Mouse (Mus musculus): ENCODE results near the gene Dctn3.
"Not testable (repeated sequence)": the region's sequence is repeated elsewhere in the genome, so short reads cannot be mapped to it uniquely, and the experiment has no call there.

Dctn3 gene

DNA sequence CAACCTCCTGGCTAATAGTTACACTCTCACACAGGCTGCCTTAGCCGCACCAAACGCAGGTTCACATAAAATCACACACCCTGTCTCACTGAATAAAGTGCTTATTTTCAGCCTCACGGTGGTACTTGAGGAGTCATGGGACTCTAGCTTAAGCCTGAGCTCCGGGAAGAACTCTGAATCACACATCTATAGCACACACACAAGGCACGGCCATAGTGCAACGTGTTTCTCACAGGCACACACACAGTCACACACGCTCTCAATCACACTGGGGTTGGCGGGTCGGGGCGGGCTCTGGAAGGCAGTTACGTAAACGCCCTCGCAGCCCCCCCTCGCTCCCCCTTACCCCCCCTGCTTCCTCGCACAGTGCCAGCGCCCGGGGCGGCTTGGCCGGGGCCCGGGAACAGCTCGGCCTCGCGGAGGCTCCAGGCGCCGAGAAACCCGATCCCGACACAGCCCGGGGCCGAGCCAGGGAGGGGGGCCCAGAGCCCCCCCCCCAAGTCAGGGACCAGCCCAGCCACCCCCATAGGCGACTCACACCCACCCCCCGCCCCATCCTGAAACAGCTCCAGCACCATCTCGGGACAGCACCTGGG, 24.5 kb downstream of the Dctn3 start:
- not testable (repeated sequence) for DNase-seq (ENCODE audit: low read depth, low spot score)

DNA sequence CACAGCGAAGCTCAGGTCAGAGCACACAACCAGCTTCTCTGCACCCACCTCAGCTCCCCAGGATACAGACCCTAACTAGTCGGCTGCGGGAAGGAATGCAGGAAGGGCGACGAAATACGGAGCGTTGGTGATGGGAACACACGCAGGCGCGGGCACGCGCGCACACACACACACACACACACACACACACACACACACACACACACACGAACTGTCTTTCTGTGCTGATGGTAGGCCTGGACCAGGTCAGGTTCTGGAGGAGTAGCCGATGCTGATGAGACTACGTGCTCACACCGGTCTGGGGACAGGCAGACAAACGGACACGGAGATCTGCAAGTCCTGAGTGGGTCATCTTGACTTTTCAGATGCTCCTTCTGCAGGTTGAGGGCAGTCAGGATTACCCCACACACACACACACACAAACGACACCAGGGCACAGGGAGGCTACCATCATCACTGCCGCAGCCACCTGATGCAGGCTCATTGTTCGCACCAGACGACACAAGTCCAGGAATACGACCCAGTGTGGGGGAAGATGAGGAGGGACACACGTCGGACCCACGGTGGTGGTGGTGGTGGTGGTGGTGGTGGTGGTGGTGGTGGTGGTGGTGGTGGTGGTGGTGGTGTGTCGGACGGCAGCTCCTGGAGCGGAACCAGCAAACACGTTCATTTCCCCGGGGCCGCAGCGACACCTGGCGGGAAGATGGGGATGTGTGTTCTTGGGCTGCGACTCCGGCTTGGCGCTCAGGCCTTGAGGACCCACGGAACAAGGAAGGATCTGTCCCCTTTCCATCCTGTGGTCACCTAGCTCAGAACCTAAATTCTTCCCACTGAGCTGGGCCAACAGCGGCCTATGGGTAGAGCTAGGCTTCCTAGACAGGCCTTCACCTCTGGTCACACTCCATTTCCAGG, 25.8 kb downstream of the Dctn3 start, which contains the start of gene Cntfr:
Cntfr (minus strand) TSS at position 160 of the 912 bp plus-strand sequence.
- not testable (repeated sequence) for DNase-seq (ENCODE audit: low read depth, low spot score)

DNA sequence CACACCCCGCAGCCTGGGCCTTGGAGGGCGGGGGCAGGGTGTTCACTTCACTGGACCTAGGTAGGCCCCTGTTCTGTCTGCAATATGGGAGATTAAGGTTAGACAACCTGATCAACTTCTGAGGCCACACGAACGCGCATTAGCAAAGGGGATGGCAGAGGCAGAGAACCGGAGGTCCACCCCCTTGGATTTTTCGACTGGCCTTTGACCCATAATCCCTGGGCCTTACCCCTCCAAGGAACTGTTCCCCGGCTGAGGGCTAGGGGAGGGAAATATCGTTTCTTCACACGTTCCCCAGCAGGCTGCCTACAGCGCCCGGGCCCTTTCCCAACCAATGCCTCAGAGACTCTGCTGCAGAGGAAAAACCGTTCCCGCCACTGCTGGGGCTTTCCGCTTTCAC, 26.5 kb downstream of the Dctn3 start:
- DNase-seq (ENCODE audit: low read depth, low spot score), result not testable (repeated sequence)

DNA sequence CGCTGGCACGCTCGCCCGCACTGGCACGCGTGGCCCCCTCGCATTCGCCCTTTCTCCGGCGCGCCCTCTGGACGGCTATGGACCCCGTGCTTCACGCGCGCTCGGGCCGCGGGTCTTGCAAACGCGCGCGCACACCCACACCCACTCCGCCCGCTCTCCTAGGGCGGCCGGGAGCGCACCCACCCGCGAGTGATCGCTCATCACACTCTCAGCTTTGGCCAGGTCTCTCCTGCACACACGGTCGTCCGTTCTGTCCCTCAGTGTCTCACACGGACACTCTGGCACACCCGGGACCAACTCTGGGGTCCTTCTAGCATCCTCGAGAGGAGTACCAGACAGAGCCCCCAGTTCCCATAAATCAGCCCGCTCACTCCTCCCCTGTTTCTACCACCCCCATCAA, 27.2 kb downstream of the Dctn3 start:
- DNase-seq (ENCODE audit: low read depth, low spot score), result not testable (repeated sequence)

DNA sequence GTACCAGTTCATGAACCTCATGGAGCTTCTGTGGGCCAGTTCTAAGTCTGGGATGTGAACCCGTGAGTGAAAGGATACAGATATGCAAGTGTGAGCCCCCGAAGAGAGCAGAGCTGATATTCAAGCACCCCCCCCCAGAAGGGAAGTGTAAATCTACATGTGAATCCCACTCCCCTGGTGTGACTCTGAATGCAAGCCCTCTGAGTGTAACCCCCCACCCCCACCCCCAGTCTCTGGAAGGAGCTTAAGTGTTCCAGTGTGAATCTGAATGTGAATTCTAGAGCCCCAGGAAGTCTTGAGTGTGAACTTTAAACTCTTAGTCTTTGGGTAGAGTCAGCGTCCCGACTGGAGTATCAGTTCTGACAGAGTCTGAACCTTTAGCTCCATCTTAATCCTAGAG, 29.5 kb downstream of the Dctn3 start:
- not testable (repeated sequence) for DNase-seq (ENCODE audit: low read depth, low spot score)

DNA sequence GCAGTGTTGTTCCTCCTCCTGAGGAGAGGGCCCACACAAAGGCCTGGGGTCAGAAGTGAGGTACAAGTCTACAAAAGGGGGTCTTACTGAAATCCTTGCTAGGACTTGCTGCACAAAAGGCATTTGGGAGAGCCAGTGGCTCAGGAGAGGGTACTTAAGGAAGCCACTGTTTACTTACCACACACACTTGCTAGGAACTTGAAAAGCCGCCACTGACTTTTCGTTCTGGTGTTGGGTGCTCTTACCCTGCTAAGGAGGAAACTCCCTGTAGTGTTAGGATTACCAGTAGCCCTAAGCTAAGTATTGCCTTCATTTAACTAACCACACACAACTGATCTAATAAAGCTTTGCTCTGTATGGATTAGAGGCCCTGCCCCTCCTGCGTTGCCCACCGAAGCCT, 33.0 kb downstream of the Dctn3 start:
- DNase-seq (ENCODE audit: low read depth, low spot score), result not testable (repeated sequence)

DNA sequence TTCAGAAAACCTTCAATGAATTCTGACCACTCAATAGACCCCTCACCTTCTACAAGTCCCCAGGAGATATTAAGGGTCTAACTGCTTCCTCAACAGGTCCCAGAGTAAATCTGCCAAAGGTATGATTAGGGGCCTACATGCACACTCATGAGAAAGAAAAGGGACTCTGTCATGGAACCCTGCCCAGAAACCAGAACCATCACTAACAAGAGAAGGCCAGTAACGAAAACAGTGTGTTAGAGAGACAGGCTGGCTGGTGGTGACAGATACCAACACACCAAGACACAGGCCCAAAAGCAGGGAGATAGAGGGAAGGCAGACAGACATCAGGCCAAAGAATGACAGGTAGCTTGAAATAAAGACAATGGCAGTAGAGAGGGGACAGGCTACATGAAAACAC, 34.4 kb downstream of the Dctn3 start:
- DNase-seq (ENCODE audit: low read depth, low spot score), result not testable (repeated sequence)

DNA sequence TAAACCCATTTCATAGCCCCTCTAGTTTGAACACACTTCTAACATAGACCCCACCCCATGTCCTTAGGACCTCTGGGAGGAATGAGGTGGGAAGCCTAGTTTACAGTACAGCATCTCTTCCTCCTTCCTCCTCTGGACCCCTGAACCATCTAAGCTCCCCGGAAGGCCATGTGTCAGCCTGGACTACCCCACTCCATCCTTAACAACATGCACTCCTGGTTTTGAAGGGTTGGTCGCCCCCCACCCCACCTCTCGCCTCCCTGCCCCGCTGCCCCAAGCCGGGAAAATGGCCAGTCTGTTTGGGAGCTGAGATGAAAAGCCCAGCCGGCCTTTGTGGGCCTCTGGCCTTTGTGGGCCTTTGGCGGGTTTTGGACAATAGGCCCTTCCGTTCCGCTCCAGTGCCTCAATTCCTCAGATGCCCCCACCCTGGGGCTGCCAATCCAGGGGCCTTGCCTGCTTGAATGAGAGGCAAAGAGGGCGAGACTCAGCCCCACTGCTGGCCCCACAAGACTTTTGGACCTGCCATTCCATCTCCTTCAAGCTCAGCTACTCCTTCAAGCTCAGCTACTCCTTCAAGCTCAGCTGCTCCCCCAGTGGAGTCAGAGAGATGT, 37.0 kb downstream of the Dctn3 start:
- DNase-seq (ENCODE audit: low read depth, low spot score), result not testable (repeated sequence)

DNA sequence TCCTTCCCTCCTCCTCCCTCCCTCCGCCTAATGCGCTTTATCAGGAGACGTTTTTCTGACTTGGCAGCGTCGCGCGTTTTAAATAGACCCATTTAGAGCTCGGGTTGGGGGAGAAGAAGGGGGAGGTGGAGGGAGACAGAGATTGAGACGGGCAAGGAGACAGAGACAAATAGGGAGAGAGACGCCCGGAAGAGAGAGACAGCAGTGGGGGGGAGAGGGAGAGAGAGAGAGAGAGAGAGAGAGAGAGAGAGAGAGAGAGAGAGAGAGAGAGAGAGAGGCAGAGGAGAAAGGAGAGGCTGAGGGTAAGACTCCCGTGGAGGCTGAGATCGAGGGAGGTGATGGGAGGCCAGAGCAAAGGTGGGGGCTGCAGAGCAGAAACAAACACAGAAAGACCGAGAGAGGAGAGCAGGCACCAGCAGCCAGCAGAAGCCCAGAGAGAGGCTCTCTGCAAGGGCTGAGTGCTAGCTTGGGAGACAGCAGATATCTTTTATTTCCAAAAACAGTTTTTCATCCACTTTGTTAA, 38.0 kb downstream of the Dctn3 start:
- not testable (repeated sequence) for DNase-seq (ENCODE audit: low read depth, low spot score)

DNA sequence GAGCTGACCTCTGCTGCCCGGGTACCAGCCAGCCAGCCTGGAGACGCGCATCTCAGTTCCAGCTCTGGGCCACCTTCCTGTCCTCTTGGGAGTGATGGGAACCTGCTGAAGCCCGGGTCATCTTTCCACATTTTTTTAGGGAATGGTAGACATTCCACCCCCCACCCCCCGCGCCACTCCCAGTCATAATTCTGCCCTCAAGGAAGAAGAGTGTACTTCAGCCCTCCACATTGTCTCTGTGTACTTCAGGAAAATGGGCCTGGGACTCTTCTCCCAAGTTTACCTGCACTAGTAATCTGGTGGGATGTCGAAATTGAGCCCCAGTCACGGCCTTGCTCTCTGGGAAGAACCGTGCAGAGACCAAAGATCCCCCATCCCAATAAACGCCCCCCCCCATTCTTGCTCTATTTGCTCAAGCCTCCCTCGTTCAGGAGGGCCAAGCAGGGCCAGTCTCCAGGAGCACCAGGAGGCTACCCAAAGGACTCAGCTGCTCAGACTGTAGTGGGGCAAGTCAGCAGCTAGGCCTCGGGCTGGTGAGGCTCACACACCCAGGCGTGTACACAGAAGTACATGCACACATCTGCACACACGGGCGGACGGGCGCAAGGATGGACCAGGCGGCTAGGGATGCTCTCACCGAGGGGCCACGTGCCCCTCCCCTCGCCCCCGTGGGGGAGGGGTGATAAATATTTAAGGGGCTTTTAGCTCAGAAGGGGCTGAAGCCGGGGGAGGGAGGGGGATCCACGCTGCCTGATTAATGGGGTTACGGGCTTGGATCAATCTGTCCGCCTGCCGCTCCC, 38.6 kb downstream of the Dctn3 start:
- not testable (repeated sequence) for DNase-seq (ENCODE audit: low read depth, low spot score)

DNA sequence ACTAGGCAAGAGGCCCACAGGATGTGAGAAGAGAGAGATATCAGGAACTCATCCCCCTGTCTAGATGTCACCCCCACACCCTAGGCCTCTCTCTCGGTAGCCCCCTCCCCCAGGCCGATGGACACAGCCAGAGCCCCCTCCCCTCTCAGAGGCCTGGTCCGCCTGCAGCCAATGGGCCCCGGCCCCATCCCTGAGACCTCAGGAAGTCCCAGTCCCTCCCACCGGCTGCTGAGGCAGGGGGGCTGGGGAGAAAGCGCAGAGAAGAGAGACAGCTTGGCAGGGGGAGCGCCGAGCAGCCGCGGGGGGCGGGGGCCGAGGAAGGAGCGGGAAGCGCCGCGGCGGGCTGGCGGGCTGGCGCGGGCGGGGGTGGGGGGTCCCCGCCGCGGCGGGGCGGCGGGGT, 39.7 kb downstream of the Dctn3 start:
- DNase-seq (ENCODE audit: low read depth, low spot score), result not testable (repeated sequence)

DNA sequence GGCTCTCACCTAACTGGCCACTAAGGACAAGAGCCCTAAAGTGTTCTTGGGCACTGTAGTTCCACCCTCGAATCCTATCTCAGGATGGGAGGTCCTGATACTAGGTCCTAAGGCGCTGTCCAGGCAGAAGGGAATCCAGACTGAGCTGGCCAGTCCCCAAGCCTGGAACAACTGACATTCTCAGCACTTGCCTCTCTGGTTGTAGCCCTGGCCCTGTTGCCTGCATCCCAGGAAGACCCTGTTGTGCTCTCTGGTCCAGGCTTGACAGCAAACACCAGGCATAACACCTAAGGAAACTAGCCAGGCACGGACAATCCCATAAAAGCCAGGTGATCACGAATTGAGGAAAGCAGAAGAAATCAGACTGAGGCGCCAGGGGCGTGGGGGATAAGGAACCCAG, 40.2 kb downstream of the Dctn3 start:
- no peak for DNase-seq (ENCODE audit: low read depth, low spot score)

DNA sequence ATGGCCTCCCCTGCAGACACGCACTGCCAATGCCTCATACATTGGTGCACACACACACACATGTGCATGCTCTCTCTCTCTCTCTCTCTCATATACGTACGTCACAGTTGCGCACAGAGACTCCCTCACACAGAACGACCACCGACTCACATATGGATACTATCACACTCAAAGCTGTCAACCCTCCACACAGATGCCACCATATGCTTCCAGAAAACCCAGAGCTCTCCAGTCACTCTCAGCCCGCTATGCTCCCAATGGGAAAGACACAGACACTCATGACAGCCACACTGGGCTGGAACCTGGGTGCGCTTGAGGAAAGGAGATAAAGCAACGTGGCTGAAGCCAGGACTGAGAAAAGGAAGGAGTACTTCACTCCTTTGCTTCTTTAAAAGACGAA, 41.0 kb downstream of the Dctn3 start:
- DNase-seq (ENCODE audit: low read depth, low spot score), result no peak

DNA sequence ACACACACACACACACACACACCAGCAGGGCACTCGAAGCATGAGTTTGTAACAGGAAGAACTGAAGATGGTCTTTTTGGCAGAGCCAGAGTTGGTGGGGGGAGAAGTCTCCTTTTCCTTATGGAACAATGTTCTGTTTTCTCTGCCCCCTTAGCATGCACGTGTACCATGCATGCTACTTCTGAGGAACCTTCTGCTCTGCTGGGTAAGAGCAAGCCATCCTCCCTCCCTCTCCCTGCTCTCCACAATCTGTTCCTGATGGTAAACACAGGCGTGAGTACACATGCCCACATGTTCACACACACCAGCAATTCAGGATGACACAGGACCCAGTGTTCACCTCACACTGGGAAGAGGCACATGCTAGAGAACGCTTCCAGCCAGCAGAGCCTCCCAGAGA, 41.8 kb downstream of the Dctn3 start:
- DNase-seq (ENCODE audit: low read depth, low spot score), result no peak

DNA sequence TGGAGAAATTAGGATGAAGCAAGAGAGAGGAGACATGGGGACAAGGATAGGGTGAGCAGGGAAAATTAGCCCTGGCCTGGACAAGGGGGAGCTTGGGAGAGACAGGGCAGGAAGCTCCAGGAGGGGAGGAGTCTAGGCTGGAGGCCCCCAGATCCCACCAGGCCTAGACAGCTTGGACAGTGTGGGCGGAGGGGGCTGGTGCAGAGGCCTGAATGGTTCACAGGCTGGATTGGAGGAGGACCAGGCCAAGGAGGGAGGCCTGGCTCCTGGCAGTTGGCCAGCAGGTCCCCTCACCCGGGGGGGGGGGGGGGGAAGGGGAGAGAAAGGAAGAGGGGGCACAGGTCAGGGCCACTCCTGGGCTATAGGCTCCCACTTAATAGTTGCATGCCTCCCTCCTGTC, 43.7 kb downstream of the Dctn3 start:
- DNase-seq (ENCODE audit: low read depth, low spot score), result no peak

DNA sequence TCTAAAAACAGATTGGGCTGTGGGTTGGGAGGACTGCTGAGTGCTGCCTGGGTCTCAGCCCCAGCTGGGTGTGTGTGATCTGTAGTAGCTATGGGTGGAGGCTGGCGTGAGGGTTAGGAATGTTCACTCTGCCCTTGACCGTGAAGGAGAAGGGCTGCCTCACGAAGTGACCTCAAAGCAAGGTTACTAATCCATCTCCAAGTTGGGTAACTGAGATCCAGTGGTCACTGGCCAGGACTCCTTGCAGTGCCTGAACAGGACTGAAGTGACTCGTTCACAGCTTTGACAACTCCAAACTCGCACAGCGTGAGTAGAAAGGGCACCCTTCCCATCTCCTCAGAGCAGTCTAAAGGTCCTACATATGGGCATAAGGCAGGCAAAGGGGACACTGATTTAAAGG, 44.1 kb downstream of the Dctn3 start:
- no peak for DNase-seq (ENCODE audit: low read depth, low spot score)

DNA sequence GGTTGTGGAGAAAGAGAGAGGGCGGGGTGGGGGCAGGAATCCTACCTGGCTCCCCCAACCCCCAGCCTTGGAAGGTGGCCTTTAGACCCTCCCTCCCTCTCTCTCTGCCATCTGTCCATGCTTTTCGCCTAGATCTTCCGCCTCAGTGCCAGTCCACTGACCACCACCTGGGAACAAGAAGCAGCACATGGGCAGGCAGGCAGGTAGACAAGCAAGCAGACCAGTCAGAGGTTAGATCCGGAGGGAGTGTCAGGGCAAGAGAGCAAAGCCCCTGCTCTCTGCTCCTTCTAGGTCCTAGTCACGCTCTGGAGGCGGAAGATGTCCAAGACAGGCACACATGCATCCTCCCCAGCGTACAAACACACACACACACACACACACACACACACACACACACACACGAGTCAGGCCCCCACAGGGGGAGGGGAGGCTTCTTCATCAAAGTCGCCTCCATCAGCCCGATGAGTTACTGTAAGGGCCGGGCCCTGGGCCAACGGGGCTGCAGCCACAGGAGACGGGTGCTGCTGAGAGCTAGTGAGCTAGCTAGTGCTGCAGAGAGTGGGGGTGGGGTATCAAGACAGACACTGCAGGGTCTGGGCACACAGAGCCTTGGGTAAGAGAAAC, 45.9 kb downstream of the Dctn3 start:
- DNase-seq (ENCODE audit: low read depth, low spot score), result no peak

DNA sequence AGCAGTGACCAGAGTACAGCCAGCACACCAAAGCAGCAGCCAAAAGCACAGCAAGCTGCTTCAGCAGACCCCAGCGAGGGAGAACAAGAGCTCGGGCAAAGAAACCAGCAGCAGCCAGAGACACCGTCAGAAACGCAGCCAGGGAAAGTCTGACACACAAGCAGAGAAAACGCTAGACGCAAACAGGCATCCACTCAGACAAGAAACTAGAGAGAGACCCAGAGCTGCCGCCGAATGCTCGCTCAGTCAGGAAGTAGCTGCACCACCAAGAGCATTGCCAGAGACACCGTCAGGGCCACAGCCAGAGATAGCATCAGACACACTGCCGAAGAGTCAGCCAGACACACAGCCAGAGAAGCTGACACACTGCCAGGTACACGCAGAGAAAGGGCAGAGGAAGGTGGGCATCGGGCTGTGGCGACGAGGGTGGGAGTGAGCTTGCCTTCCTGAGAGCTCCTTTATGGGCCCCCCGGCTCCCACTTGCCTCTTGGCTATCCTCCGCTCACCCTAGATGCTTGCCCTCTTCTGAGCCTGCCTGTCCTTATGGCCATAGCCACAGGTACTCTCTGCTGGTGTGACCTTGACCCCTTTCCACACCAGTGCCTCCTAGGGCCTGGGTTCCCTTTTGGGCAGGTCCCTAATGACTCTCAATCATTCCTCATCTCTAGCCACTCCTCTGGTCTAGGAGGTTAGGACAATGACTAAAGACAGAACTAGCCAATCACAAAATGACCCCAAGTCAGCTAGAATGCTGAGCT, 46.5 kb downstream of the Dctn3 start:
- no peak for DNase-seq (ENCODE audit: low read depth, low spot score)

DNA sequence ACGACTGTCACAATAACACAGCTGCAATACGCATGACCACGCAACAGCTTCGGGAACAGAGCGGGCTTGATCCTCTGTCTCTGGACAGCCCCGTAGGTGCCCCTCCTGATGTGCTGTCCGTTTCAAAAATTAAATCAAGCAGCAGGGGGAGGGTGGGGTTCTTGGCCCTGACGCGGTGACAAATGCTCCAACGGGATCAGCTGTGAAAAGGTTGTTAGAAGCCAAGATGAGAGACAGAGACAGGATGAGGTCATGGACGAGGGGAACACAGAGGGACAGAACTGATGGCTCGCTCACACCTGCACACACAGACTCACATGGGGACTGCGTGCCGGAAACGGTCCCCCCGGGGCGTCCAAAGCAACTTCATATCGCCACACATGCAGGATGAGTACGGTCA, 49.8 kb downstream of the Dctn3 start:
- no peak for DNase-seq (ENCODE audit: low read depth, low spot score)

DNA sequence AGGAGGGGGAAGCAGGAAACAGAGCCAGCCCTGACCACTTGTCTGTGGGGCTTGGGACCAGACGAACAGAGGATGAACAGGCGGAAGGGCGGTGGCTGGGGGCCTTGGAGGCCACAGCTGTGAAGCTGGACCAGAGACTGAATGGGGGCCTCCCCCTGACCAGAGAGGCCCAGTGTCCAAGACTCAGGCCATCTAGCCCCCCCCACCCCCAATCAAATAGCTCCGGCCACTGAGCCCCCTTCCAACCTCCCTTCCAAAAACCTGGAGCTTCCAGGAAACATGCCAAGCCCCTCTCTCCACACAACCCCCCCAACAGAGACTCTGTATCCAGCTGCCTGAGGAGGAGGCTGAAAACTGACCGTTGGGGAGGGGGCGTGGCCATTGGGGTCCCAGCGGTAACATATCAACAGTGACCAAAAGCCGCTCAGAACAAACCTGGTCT, 50.4 kb downstream of the Dctn3 start:
- DNase-seq (ENCODE audit: low read depth, low spot score), result no peak

Data from retina, adult 2 months (tissue).